Mouse (Mus musculus) small intestine, adult 2 months (tissue): ENCODE results near the gene Gm20388. TPM values are rescaled to one million over a fixed set of nuclear protein-coding genes. Genes with fewer than 3 reads are reported as not detected.

Experiments used
- H3K27ac ChIP-seq: fragments of 200-500 bp; 2 replicates; pipeline ENCODE4 v1.5.1; 2012; ENCODE audit warnings: low read depth, low read length, control low read depth, inconsistent platforms; ENCODE audit not compliant: insufficient read depth
- H3K27me3 ChIP-seq: fragments of 200-500 bp; 2 replicates; pipeline ENCODE4 v1.6.1; 2012; ENCODE audit warnings: mild to moderate bottlenecking, moderate library complexity, low read length, inconsistent platforms; ENCODE audit not compliant: control insufficient read depth, insufficient read depth
- H3K36me3 ChIP-seq: fragments of 200-500 bp; 2 replicates; pipeline ENCODE4 v1.6.1; 2012; ENCODE audit warnings: mild to moderate bottlenecking, low read length, control low read depth, inconsistent platforms; ENCODE audit not compliant: control insufficient read depth, insufficient read depth
- H3K4me1 ChIP-seq: fragments of 200-500 bp; 2 replicates; pipeline ENCODE4 v1.6.1; 2012; ENCODE audit warnings: low read length, inconsistent platforms, mixed read lengths; ENCODE audit not compliant: control insufficient read depth, insufficient read depth, insufficient read length
- H3K4me3 ChIP-seq: fragments of 200-500 bp; 2 replicates; pipeline ENCODE4 v1.5.1; 2012; ENCODE audit warnings: low read depth, mild to moderate bottlenecking, control low read depth, inconsistent platforms, low read length, moderate library complexity
- CTCF ChIP-seq: fragments of 200-500 bp; IDR thresholded peaks from 2 replicates; pipeline ENCODE4 v1.5.1; 2012; ENCODE audit warnings: low read depth, mild to moderate bottlenecking, control low read depth, inconsistent platforms, low read length, moderate library complexity, mixed read lengths; ENCODE audit not compliant: insufficient replicate concordance, insufficient read length; ENCODE audit errors: extremely low read depth
- POLR2A ChIP-seq: fragments of 200-500 bp; IDR thresholded peaks from 2 replicates; pipeline ENCODE4 v1.6.1; 2012; ENCODE audit warnings: low read depth, mild to moderate bottlenecking, control low read depth, inconsistent platforms, low read length, moderate library complexity
- WGBS: fragments of 180-500 bp; shearing (Covaris S2); methylation state at CpG from one replicate; pipeline ENCODE4 v1.1.7; 2018; 5-methylcytosine and 5-hydroxymethylcytosine counted together
- polyA plus RNA-seq: library from polyadenylated mRNA; depleted of rRNA; stranded (reverse); fragments of >200 nt; gene quantifications from 2 replicates; pipeline ENCODE4 v1.2.3, GENCODE M21; 2012

Gene Gm20388
- polyA plus RNA-seq, 1 experiment: 37.3 TPM

- TF ChIP-seq POLR2A (no peak), CTCF (no peak)
- H3K27me3 ChIP-seq: no peaks in the 10 kb centered on the region
- WGBS: 60% methylated on average over 16 of the region's 16 CpGs
- no peak overlapping the region for H3K27ac ChIP-seq
- H3K4me3 ChIP-seq: no peak overlapping the region
- H3K36me3 ChIP-seq: no peaks in the 10 kb centered on the region
- no peaks in the 10 kb centered on the region for H3K4me1 ChIP-seq
Measured at GRCm38 (mm10) chr8:121451404-121452076, 1540.9 kb downstream of the Gm20388 start.

DNA sequence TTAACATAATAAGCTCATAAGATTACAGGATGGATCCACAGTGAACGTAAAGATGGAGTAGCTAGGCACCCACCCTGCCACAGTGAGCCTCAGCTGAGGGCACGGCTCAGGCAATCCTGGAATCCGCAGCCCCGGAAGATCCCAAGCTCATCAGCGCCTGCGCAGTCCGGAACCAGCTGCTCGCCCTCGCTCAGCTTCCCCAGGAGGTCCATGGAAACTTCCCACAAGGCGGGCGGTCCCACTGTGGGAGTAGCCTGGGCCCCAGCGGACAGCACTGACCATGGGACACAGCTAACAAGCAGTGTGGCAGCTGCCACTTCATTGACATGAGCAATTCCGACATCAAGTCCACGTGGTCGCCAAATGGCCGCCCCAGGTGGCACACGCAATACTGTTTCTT lies 1544.1 kb downstream of the Gm20388 start:
- WGBS: 89% methylated on average over 17 of the region's 17 CpGs
- H3K4me1 ChIP-seq: no peaks in the 10 kb centered on the region
- H3K27me3 ChIP-seq: no peaks in the 10 kb centered on the region
- TF ChIP-seq CTCF: no peak
- no peak overlapping the region for H3K4me3 ChIP-seq
- no peaks in the 10 kb centered on the region for H3K36me3 ChIP-seq
- no peak overlapping the region for H3K27ac ChIP-seq

DNA sequence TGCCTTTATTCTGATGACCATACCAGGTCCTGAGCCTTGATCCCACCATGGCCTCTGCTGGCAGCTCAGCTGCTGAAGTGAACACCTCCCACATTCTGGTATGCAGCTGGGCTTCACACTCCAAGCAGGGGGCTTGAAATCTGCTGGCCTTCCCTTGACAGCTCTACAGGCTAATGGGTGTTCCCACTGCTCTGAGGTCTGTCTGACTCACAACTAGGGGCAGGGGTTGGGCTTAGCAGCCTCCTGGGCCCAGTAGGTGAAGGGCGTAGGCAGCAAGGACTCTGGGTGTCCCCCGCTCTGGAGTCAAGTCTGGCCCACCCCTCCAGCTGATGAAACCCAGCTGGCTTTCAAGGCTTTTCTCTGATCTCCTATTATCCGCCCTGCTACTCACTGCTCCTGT lies 1550.6 kb downstream of the Gm20388 start:
- TF ChIP-seq CTCF (no peak), POLR2A (no peak)
- no peaks in the 10 kb centered on the region for H3K27me3 ChIP-seq
- no peak overlapping the region for H3K4me3 ChIP-seq
- no peaks in the 10 kb centered on the region for H3K36me3 ChIP-seq
- WGBS: 58% methylated on average over 3 of the region's 3 CpGs
- H3K4me1 ChIP-seq: no peaks in the 10 kb centered on the region
- no peak overlapping the region for H3K27ac ChIP-seq

DNA sequence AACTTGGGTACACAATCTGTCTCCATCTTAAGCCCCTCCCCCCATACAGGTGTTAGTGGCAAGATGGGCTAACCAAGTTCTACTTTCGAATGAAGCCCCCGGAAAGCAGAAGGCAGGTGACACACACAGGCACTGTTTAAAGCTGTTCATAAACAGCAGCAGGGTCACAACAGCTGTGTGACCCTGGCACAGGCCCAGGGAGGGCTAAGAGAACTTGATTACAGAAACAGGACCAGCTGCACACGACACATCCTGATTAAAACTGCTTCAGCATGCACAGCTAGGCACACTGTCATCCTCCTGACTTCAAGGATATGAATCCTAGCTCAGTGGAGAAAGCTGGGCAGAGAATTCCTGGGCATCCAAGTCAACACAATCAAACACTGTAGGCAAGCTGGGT lies 1551.5 kb downstream of the Gm20388 start:
- H3K36me3 ChIP-seq: no peaks in the 10 kb centered on the region
- WGBS: 55% methylated on average over 3 of the region's 3 CpGs
- H3K4me3 ChIP-seq: no peak overlapping the region
- no peaks in the 10 kb centered on the region for H3K27me3 ChIP-seq
- no peak overlapping the region for H3K27ac ChIP-seq
- no peaks in the 10 kb centered on the region for H3K4me1 ChIP-seq
- TF ChIP-seq POLR2A: no peak
- TF ChIP-seq CTCF: no peak

GRCm38 (mm10) chr8:121468083-121469071 lies 1557.7 kb downstream of the Gm20388 start:
- Histone ChIP-seq H3K27ac (no peak overlapping the region), H3K4me1 (no peaks in the 10 kb centered on the region), H3K4me3 (no peak overlapping the region), H3K27me3 (no peaks in the 10 kb centered on the region), H3K36me3 (no peaks in the 10 kb centered on the region)
- WGBS: 84% methylated on average over 49 of the region's 49 CpGs
- no peak for TF ChIP-seq POLR2A
- no peak for TF ChIP-seq CTCF

GRCm38 (mm10) chr8:121474161-121474897 lies 1563.7 kb downstream of the Gm20388 start:
- H3K36me3 ChIP-seq: no peaks in the 10 kb centered on the region
- TF ChIP-seq POLR2A (no peak), CTCF (no peak)
- WGBS: 12% methylated on average over 25 of the region's 25 CpGs
- no peak overlapping the region for H3K27ac ChIP-seq
- peaks cover 10% of the 10 kb centered on the region for H3K27me3 ChIP-seq
- H3K4me3 ChIP-seq: no peak overlapping the region
- no peaks in the 10 kb centered on the region for H3K4me1 ChIP-seq
